Mouse (Mus musculus): Measurements from ENCODE around the gene Satb2.

DNA sequence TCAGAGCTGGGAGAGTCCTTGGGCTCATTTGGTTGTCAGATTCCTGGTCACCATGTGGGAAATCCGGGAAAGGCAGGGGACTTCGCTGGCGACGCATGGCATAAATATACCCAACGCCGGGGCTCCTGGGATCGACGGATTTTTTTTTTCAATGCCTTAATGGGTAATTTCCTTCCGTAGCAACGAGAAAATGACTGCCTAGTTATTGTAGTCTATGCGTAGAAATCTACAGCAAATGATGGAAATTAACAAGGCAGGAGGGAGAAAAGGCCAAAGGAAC, 1.7 kb downstream of the Satb2 start:
- TF ChIP-seq CTCF (IDR thresholded peaks at IDR 0.05; ENCODE audit: extremely low read depth, insufficient read depth, low read length) (no peak), POLR2A (IDR thresholded peaks at IDR 0.05; ENCODE audit: extremely low read depth, insufficient read depth, low read length) (no peak)
